Mouse (Mus musculus): ENCODE measurements at regions not wholly inside any gene's neighbourhood (a gene's known extent, or its start where the extent isn't known, plus 50 kb on each side); places are given as distances from the start of the nearest gene placed in this dataset.

DNA sequence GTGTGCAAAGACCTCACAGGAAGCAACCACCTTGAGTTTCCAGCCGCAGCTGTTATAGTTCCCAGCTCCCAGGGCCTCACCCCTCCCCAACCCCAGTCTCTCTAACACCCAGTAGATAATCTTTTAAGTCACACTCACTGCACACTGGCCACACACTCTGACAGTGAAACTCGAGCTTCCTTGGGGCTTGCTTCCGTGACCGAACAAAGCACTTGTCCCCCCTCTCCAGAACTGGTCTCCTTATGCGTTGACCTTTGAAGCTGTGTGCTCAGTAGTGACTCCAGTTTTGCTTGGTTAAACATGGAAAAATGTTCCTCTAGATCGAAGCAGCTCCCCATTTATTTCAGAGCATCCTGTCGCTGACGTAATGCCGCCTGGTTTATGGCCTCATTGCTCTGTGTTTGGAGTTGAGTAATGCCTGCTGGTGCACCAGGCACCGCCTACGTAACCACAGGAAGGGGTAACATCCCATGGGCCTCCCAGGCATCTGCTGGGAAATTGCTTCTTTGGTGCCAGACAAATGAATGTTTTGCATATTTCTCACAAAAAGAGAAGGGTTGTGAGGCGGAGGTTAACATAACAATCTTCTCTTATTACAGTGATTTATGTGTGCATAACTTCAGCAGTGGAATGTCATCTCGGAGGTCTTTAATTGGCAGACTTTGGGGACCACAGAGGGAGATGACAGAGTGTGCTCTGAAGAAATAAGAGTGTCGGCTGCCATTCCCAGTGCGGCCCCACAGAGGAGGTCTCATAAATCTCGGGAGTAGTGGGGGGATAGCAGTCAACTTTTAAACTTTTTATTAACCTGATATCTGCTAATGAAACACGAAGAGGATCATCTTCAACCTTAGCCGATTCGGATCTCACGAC, 292.7 kb upstream of the Zfp507 start:
- peak in 1 of 2 experiments; percentile 26 for DNase-seq (ENCODE audit: low spot score in 2 of 2)

DNA sequence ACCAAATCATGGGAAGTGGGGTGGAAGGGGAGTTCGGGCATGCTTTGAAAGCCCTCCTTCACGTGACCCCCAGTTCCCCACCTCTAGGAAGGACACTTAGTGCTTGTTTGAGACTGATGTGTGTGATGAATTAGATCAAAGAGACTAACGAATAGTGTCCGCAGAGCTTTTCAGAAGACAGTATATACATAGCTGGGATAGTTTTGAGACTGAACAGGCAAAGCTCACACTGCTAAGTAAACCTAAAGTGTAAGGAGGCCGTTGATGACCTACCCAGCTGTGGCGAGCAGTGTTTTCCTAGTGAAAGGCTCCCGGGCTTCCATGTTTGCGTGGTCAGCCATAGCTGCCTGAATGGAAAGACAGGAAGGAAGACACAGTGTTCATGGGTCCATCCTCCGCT, 288.3 kb upstream of the Zfp507 start:
- no peak for DNase-seq (ENCODE audit: low spot score in 2 of 2)

DNA sequence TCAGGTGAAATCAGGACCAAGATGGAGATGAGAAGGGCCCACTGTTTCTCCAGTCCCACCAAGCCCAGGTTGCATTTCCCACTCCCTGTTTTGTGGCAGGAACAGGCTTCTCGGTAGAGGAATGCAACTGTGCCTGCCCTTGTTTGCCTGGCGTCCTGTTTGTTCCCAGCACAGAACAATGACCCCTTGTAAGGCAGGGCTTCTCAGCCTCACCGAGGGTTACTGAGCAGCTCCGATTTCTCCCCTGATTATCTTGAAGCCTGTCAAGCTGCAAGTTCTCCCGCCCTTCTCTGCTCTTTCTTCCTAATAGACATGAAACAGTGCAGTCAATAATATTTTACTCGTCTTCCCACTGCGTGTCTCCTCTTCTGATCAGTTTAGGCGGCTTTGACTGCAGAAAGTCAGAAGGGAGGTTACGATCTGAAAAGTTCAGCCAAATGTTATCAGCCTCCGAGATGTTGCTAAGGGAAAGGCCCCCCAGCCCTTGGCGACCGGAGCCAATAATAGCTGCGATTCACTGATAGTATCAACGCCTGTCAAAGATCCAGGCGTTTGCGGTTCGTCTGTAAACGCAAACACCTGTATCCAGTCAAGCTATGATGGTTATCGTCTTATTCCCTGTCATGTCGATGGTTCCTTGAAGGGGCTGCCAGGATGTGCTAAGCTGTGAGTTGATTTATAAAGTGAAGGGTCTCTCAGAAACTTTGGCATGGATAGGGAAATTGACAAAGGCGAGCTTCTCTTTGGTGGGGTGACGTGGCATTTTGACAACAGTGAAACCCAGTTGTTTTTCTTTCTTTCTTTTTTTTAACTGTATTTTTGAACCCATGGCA, 287.7 kb upstream of the Zfp507 start:
- no peak for DNase-seq (ENCODE audit: low spot score in 2 of 2)

DNA sequence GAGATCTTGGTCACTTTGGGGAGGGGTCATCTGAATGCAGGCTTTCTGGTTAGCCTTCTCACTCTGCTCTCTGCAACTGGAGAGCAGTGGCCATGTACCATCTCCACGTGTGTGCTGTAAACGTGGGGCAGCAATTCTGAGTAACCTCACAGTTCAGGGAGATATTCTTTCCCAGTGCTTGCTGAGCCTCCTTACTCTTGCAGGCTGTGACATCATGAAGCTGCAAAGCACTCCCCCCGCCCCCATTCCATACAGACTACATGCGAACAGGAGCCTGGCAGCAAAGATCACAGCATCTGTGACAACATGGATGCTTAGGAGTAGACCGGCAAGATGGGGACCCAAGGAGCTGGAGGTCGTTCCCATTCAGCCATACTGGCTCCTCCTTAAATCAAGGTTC, 284.8 kb upstream of the Zfp507 start:
- DNase-seq (ENCODE audit: low spot score in 2 of 2), result no peak

DNA sequence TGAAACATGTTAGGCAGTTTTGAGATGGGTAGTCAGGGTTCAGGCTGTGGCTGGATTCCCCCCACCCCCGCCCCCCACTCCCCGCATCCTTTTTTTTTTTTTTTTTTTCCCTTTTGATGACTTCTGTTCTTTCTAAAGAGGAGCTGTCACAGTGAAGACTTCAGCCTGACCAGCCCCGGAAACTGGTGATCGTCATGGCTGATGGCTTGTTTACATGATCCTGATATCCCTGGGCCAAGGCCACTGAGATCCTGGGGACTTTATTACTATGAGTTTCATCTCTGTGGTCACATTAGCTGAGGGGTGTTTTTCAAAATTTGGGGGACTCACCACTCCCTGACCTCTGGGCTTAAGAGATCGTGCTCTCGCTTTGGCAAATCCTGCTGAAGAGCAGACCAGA, 275.9 kb upstream of the Zfp507 start:
- no peak for DNase-seq (ENCODE audit: low spot score in 2 of 2)

DNA sequence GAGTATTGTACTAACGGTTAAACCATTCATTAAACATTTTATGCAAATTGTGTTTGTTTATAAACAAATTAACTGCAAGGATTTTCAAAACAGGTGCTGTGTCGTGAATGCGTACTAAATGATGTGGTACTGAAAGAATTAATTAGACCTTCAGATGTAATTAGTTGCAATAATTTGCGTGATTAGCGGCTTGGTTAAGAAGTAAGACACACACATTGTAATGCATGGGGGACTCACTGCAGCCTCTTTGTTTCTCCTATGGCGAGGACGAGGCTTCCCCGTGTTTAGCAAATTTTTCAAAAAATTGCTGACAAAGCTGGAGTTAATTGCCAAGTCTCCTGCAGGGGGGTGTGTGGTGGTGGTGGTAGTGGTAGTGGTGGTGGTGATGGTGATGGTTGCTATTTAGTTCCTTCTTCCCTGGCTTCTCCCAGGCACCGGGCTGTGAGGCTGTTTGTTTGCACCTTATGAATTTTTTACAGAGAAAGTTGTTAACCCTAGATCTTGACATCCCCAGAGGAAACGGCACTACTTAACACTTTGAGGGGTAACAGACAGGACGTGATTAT, 275.4 kb upstream of the Zfp507 start:
- DNase-seq (ENCODE audit: low spot score in 2 of 2), result no peak

DNA sequence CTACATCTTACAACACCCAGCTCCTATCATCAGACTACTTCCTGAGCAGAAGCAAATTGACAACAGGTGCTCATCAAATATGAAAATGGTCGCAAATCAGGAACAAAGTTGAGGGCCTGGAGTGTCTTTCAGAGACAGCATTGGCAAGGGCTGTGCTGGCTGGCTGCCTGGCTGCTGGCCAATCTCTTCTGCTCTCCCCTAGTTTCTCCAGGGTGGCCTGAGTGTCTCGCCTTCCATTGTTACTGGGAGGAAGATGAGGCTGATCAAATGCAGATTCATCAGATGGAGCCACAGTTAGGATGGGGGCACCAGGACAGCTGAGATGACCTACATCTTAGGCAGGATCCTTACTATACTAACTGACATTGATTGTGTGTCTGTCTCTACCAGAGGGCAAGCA, 274.5 kb upstream of the Zfp507 start:
- DNase-seq (ENCODE audit: low spot score in 2 of 2), result no peak

DNA sequence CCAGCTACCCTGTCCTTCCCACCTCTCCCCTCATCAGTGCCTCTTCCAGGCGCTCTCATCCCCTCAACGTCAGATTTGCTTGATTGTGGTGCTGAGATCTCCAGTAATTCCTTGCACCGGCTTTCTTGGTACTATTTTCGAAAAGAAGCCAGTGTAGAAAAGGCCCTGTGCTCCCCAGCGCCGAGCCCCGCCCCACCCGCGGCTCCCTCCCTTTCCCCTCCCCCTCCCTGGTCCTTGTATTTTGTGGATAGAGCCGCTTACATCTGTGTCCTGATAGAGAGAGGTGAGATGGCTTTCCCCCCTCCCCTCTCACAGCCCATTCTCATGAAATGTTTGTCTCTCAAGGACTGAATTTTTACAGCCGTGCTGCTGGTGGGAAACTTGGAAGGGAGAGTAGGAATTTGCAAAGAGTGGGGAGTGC, 273.2 kb upstream of the Zfp507 start:
- no peak for DNase-seq (ENCODE audit: low spot score in 2 of 2)

DNA sequence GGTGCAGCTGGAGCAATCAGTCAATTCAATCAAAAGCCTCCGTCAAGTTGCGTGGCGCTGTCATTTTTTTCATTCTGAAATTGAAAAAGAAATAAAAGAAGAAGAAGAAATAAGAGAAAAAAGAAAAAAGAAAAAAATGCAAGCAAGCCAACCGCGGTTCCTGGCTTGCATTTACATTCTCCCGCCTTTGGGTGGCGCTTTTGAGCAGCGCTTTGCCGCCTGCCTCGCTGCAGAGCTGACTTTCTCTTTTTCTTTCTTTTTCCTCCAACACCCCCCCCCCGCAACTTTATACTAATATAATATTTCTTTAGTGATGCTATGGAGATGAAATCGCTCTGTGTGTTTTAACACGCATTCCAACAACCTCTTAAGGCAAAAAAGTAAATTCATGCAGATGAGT, 269.0 kb upstream of the Zfp507 start:
- no peak for DNase-seq (ENCODE audit: low spot score in 2 of 2)

DNA sequence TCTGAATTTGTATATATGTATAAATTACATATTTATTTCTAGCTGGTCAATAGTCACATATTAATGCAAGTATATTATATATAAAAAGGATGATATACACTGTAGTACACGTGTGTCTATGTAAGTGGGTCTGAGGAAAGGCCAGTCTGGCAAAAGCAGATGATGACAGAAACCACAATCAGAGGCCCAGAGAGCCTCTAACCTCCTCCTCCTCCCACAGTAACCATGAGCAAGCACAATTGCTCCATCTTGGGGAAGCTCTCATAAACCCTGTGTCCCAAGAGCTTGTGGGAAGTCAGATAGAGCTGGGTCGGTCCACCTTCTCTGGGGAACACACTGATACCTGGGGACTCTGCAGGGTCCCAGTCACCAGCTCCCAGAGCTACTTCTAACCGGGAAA, 263.9 kb upstream of the Zfp507 start:
- no peak for DNase-seq (ENCODE audit: low spot score in 2 of 2)

DNA sequence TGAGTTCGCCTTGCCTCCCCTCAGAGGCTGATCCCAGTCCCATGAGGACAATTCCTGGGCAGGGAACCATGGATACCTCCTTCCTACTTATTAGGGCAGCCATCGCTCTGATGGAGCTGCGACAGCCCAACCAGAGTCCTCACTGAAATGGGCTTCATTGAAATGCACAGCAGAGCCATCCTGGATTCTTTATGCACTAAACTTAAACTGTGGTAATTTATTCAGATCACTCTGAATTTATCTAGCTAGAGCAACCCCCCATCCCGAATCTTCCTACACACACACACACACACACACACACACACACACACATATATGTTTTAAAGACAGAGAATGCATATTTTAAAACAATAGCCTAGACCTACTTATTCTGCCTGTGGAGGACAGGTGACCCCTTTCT, 258.9 kb upstream of the Zfp507 start:
- DNase-seq (ENCODE audit: low spot score in 2 of 2), result no peak

DNA sequence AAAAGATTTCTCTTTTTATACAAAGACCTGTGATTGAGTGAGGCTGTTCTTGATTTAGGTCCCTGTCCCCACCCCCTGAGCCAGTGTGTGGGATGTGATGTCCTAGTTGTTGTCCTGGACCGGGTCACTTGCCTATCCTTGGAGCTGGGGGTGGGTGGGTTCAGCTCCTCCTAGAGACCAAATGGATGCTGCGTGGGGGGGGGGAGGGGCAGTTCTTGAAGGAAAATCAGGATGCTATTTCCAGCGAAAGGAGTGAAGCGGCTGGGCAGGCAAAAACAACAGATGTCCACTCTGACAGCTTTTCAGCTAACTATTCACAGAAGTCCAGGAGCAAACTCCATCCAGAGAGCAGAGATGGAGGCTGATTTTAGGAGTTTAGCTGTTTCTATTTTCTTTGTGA, 257.6 kb upstream of the Zfp507 start:
- DNase-seq (ENCODE audit: low spot score in 2 of 2), result no peak

DNA sequence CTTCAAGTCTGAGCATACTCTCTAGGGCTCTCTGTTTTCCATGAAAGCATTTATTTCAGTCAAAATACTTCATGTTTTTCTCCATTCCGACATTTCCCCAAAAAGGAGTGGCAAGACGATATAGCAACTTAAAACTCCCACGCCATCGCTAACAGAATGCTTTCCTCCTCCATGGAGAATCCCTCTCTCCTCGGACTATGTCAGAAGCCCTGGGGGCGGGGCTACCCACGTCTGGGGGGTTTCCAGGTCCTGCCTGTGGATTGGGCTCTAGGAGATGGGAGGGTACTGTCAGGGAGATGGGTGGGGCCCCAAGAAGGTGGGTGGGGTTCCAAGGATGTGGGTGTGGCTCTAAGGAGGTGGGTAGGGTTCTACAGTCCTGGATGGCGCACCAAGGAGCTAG, 243.2 kb upstream of the Zfp507 start:
- no peak for DNase-seq (ENCODE audit: low spot score in 2 of 2)

DNA sequence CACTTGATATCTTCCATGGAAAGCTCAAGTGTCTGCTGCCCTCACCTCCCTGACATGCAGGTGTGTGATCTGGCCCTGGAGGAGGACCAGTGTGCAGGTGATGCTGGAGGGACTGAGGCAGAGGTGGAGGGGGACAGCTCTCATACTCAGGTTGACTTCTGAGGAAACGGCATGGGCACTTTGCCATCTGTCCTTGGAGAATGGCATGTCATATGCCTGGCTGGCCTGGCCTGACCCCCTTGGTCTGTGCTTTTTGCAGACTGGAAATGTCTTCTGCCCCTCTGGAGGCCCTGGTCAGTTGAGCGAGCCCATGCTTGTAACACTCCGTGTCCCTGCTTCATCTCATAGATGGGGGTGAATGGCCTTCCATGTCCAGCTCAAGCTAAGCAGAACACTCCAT, 229.1 kb upstream of the Zfp507 start:
- no peak for DNase-seq (ENCODE audit: low spot score in 2 of 2)

DNA sequence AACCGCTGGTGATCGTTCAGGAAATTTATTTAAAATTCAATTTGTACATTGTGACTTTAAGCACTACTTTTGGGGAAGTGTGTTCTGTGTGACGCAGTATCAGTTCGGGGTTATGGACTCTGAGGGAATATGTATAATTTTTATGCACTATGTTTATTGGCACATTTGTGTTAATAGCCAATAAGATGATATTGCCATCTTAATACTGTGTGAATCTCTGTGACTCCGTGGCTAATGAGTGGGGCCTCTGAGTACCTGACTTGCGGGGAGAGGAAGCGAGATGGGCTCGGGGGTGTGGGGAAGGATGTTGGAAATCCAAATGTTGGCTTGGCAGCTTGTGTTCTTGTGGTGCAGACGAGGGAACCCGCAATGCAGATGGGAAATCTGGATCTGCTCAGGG, 220.2 kb upstream of the Zfp507 start:
- no peak for DNase-seq (ENCODE audit: low spot score in 2 of 2)

DNA sequence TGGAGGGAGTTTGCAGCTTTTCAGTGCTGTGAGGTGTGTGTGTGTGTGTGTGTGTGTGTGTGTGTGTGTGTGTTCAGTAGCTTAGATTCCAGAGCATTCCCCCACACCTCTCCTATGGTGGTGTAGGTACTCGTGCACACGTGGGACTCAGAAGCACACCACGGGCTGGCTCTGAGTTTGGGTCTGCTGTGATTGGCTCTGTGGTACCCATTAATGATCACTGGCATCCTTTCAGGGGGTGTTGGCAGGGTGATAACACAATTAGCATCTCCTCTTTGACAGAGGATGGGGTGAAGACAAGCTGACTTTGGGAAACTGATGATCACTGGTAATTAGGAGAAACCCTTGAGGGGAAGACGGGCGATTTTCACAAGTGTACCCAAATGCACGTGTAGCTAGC, 219.7 kb upstream of the Zfp507 start:
- DNase-seq (ENCODE audit: low spot score in 2 of 2), result no peak

DNA sequence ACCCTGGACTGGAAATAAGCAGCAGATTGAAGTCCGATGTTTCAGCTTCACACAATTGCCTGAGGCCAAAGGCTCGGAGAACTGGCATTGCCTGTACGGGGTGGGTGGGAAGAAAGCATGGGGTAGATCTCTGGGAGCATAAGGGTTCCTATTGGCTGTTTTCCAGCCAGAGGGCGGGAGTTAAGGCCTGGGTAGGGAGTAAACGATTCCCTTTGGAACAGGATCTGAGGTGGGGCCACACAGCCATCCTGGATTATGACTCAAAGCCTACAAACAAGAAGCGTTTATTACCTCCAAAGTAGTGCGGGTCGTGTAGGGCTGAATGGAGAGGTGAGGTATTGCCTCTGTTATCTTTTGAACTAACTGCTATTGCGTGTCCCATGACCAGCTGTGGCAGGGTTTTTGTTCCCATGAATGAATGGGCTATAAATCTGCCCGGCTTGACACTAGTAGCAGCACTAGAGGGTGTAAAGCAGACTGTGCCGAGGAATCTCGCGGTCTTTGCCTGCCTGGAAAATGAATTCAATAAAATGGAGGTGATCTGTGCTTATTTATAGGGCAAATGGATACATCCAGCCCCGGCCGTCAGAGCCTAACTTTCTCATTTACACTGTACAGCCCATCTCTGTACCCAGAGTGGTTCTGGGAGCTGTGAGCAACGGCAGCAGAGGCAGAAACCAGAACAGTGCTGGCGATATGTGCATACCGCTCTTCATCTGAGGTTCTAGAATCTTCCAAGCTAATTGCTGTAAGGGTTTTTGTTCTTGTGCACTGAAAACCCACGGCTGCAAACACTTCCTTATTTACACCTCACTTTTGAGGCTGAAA, 214.3 kb upstream of the Zfp507 start:
- no peak for DNase-seq (ENCODE audit: low spot score in 2 of 2)

DNA sequence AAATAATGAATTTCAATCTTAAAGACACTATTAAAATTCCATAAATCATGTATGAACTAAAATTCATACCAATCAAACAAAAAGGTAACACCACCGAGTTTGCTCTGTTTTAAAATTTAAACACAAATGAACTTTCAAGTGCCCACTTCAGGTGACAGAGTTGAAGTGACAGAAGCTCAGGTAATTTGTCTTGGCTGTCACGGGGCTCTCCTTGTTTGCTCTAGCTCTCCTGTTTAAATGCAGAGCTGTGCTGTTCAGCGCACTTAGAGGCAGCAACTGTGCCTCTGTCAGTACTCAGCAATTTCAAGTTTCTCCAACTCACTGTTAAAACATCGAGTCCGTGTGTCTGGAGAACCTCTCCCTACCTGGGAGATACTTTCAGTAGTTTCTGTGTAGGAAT, 193.8 kb upstream of the Zfp507 start:
- DNase-seq (ENCODE audit: low spot score in 2 of 2), result no peak

DNA sequence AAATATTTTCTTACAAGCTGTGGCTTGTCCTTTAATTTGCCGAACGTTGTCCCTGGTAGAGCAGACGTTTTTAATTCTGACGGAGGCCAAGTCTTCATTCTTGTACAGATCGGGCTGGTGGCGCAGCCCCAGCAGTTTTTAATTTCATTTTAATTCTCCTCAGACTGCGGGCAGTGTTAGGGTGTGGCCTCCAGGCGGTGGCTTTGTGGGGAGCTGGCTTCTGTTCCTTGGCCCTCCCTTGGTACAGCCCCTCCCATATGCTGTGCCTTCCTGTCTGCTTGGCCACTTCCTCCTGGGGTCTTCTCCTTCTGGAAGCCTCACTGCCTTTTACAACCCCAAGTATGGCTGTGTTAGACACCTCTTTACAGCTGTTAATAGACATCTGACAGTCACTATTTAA, 189.7 kb upstream of the Zfp507 start:
- no peak for DNase-seq (ENCODE audit: low spot score in 2 of 2)

DNA sequence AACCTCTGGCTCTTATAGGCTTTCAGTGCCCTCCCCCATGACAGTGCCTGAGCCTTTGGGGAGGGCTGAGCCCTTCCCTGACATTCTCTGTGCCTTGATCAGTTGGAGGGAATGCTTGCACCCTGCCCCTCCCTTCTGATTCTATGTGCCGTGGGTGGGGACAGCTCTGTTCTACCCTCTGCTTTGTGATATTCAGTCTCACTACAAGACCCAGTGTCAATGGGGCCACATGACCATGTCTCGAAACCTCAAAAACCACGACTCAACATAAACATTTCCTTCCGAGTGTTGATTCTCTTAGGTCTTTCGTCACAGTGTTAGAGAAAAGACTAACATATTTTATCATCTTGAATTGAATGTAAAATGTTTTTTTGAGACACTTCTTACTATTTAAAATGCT, 188.3 kb upstream of the Zfp507 start:
- DNase-seq (ENCODE audit: low spot score in 2 of 2), result no peak

DNA sequence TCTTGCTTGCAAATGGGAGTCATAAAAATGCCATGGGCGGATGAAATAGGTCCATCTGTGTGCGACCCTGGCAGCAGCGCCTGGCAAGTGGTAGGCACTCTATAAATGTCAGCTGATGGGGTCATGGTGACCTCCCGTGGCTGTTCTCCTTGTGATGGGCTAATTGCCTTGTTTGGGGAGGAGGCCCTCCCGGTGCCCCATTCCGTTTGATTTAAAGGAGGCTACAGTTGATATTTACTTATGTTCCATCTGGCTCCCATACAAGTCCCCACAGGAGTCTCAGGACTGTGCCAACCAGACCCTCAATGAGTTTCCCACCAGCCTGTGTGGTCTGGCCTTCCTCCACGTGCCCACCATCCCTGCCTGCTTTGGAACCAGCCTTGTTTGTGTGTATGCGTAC, 186.7 kb upstream of the Zfp507 start:
- DNase-seq (ENCODE audit: low spot score in 2 of 2), result no peak

All from urinary bladder, postnatal 4 days (tissue).